Mouse (Mus musculus) olfactory bulb, adult 2 months (tissue): ENCODE data around the gene Gm20671. TPM values are rescaled to one million over a fixed set of nuclear protein-coding genes. Genes with fewer than 3 reads are reported as not detected.
"Not testable (repeated sequence)": the region's sequence is repeated elsewhere in the genome, so short reads cannot be mapped to it uniquely, and the experiment has no call there.

Source experiments
- H3K27ac ChIP-seq: fragments of 200-500 bp; 2 replicates; pipeline ENCODE4 v1.5.1; 2012; ENCODE audit warnings: low read depth, low read length; ENCODE audit not compliant: insufficient read depth
- H3K4me1 ChIP-seq: fragments of 200-500 bp; 2 replicates; pipeline ENCODE4 v1.6.1; 2012; ENCODE audit warnings: low read length; ENCODE audit not compliant: control insufficient read depth, insufficient read depth
- H3K4me3 ChIP-seq: fragments of 200-500 bp; 2 replicates; pipeline ENCODE4 v1.5.1; 2012; ENCODE audit warnings: mild to moderate bottlenecking, low read depth, low read length, moderate library complexity; ENCODE audit not compliant: insufficient read depth
- CTCF ChIP-seq: fragments of 200-500 bp; IDR thresholded peaks from 2 replicates; pipeline ENCODE4 v1.5.1; 2012; ENCODE audit warnings: low read depth, mild to moderate bottlenecking, low read length, moderate library complexity; ENCODE audit not compliant: insufficient read depth
- POLR2A ChIP-seq: fragments of 200-500 bp; IDR thresholded peaks from 2 replicates; pipeline ENCODE4 v1.6.1; 2012; ENCODE audit warnings: mild to moderate bottlenecking, low read depth, low read length, moderate library complexity; ENCODE audit not compliant: insufficient read depth
- WGBS: fragments of 180-500 bp; shearing (Covaris S2); methylation state at CpG from one replicate; pipeline ENCODE4 v1.1.7; 2018; 5-methylcytosine and 5-hydroxymethylcytosine counted together
- polyA plus RNA-seq: library from polyadenylated mRNA; stranded (reverse); fragments of >200 nt; gene quantifications from 2 replicates; pipeline ENCODE4 v1.2.4, GENCODE M21; 2012; ENCODE audit warnings: low replicate concordance; ENCODE audit not compliant: missing spikeins, insufficient read depth, insufficient read length

Gm20671 gene
- polyA plus RNA-seq, 1 experiment = not detected

GRCm38 (mm10) chr5:32820471-32820870 is 6.4 kb downstream of the Gm20671 start:
- TF ChIP-seq CTCF (no peak), POLR2A (no peak)
- WGBS = 89% methylated on average over 8 of the region's 8 CpGs
- peaks cover 4% of the 10 kb centered on the region for H3K4me1 ChIP-seq
- no peak overlapping the region for H3K27ac ChIP-seq
- no peak overlapping the region for H3K4me3 ChIP-seq

DNA sequence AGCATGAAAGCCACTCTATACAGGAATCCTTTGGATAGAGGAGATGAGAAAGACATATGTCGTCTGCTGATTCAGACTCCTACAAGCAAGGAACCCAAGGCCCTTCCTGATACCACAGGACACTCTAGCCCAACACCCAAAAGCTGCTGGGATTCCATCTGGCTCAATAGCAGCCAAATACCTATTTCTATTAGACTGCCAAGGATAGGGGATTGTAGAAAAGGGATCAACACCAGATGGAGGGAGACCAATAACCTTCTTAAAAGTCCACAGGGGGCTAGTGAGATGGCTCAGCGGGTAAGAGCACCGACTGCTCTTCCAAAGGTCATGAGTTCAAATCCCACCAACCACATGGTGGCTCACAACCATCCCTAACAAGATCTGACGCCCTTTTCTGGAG is 11.5 kb downstream of the Gm20671 start:
- no peak overlapping the region for H3K4me3 ChIP-seq
- H3K4me1 ChIP-seq = no peaks in the 10 kb centered on the region
- no peak overlapping the region for H3K27ac ChIP-seq
- WGBS = 98% methylated on average over 4 of the region's 4 CpGs
- TF ChIP-seq CTCF = no peak
- no peak for TF ChIP-seq POLR2A

- not testable (repeated sequence) for H3K27ac ChIP-seq, H3K4me1 ChIP-seq, H3K4me3 ChIP-seq
- WGBS = 56% methylated on average over 1 of the region's 1 CpGs
Observed at GRCm38 (mm10) chr5:32786454-32786853, 40.5 kb downstream of the Gm20671 start.

GRCm38 (mm10) chr5:32785313-32785915 is 41.5 kb downstream of the Gm20671 start, which contains the start of gene Pisd:
Gene Pisd, minus strand, starts transcription at chr5:32785646.
- TF ChIP-seq POLR2A (peak; percentile 92), CTCF (0 out of 2 replicates have a peak, but pooled peaks have one; percentile 25)

GRCm38 (mm10) chr5:32784726-32785125 is 42.2 kb downstream of the Gm20671 start:
- Histone ChIP-seq H3K4me3 (peak overlapping the region; percentile 78), H3K4me1 (no peaks in the 10 kb centered on the region), H3K27ac (no peak overlapping the region; the same call in 1 of the 2 replicates)
- no peak for TF ChIP-seq CTCF
- TF ChIP-seq POLR2A = no peak
- 20% methylated on average over 5 of the region's 5 CpGs for WGBS

More at GRCm38 (mm10) chr5:32785313-32785915, 41.5 kb downstream of the Gm20671 start, which contains the start of gene Pisd:
- Histone ChIP-seq H3K4me3 (peak within 1 kb of the TSS; percentile 78), H3K27ac (peak within 1 kb of the TSS; percentile 50), H3K4me1 (no peaks in the 10 kb centered on the region)
- WGBS = under 1% methylated on average over 52 of the region's 52 CpGs

GRCm38 (mm10) chr5:32781596-32781995 is 45.3 kb downstream of the Gm20671 start:
- no peak for TF ChIP-seq POLR2A
- no peak for TF ChIP-seq CTCF
- Histone ChIP-seq H3K4me1 (no peaks in the 10 kb centered on the region), H3K27ac (no peak overlapping the region), H3K4me3 (no peak overlapping the region)
- 93% methylated on average over 5 of the region's 5 CpGs for WGBS

- Histone ChIP-seq H3K27ac (no peak overlapping the region), H3K4me3 (no peak overlapping the region), H3K4me1 (no peaks in the 10 kb centered on the region)
- WGBS = 91% methylated on average over 3 of the region's 3 CpGs
- TF ChIP-seq CTCF = no peak
Observed at GRCm38 (mm10) chr5:32778168-32778567, 48.7 kb downstream of the Gm20671 start.

GRCm38 (mm10) chr5:32772361-32772760 is 54.5 kb downstream of the Gm20671 start:
- H3K4me3 ChIP-seq = no peak overlapping the region
- no peaks in the 10 kb centered on the region; the same call in 1 of the 2 replicates for H3K4me1 ChIP-seq
- no peak overlapping the region for H3K27ac ChIP-seq
- WGBS = 32% methylated on average over 2 of the region's 2 CpGs
- TF ChIP-seq POLR2A = no peak
- TF ChIP-seq CTCF = no peak

GRCm38 (mm10) chr5:32767636-32768373 is 59.1 kb downstream of the Gm20671 start:
- Histone ChIP-seq H3K27ac (no peak overlapping the region), H3K4me1 (no peaks in the 10 kb centered on the region; the same call in 1 of the 2 replicates), H3K4me3 (no peak overlapping the region)
- no peak for TF ChIP-seq CTCF
- no peak for TF ChIP-seq POLR2A
- WGBS = 93% methylated on average over 4 of the region's 4 CpGs

- WGBS = 80% methylated on average over 3 of the region's 3 CpGs
- TF ChIP-seq CTCF (no peak), POLR2A (no peak)
- Histone ChIP-seq H3K27ac (no peak overlapping the region), H3K4me1 (no peaks in the 10 kb centered on the region; the same call in 1 of the 2 replicates), H3K4me3 (no peak overlapping the region)
Observed at GRCm38 (mm10) chr5:32767004-32767403, 59.9 kb downstream of the Gm20671 start.
